Mouse (Mus musculus) liver, embryonic 11.5 days (tissue): ENCODE measurements around the gene Mis12. TPM values are rescaled to one million over a fixed set of nuclear protein-coding genes. Genes with fewer than 3 reads are reported as not detected.

Experiments used
- ATAC-seq: fragments of 200-750 bp; cut with Nextera tagmentation; replicated peaks from 2 replicates; pipeline ENCODE4 v1.8.0; 2017; ENCODE audit warnings: moderate number of reproducible peaks, mild to moderate bottlenecking, moderate TSS enrichment, moderate library complexity; ENCODE audit not compliant: low FRiP score
- DNase-seq: peaks from one replicate; pipeline ENCODE4 v3.0.0-alpha.2; 2017; ENCODE audit warnings: low spot score
- H3K27ac ChIP-seq: fragments of 300-500 bp; sonication (generic); 2 replicates; pipeline ENCODE4 v1.5.1; 2014; ENCODE audit warnings: mild to moderate bottlenecking, low read depth, low read length, control low read depth
- H3K27me3 ChIP-seq: fragments of 300-500 bp; sonication (generic); replicated peaks from 2 replicates; pipeline ENCODE4 v1.6.1; 2014; ENCODE audit warnings: low read length, mixed read lengths; ENCODE audit not compliant: control insufficient read depth, insufficient read depth
- H3K36me3 ChIP-seq: fragments of 300-500 bp; sonication (generic); 2 replicates; pipeline ENCODE4 v1.6.1; 2014; ENCODE audit warnings: mild to moderate bottlenecking, low read length, moderate library complexity, mixed read lengths; ENCODE audit not compliant: control insufficient read depth, insufficient read depth
- H3K4me1 ChIP-seq: fragments of 300-500 bp; sonication (generic); replicated peaks from 2 replicates; pipeline ENCODE4 v1.6.1; 2014; ENCODE audit warnings: low read length, mixed read lengths; ENCODE audit not compliant: control insufficient read depth, insufficient read depth
- H3K4me2 ChIP-seq: fragments of 300-500 bp; sonication (generic); 2 replicates; pipeline ENCODE4 v1.6.1; 2014; ENCODE audit warnings: mild to moderate bottlenecking, control low read depth, moderate library complexity
- H3K4me3 ChIP-seq: fragments of 300-500 bp; sonication (generic); 2 replicates; pipeline ENCODE4 v1.5.1; 2014; ENCODE audit warnings: low read depth, low read length, control low read depth
- H3K9ac ChIP-seq: fragments of 300-500 bp; sonication (generic); 2 replicates; pipeline ENCODE4 v1.6.1; 2014; ENCODE audit warnings: low read depth, low read length, control low read depth
- H3K9me3 ChIP-seq: fragments of 300-500 bp; sonication (generic); 2 replicates; pipeline ENCODE4 v1.6.1; 2016; ENCODE audit warnings: low read length, inconsistent platforms, mixed read lengths; ENCODE audit not compliant: control insufficient read depth
- WGBS: fragments of 180-500 bp; shearing (Covaris S2); extraction: QIAGEN DNeasy Blood & Tissue Kit; methylation state at CpG from one replicate; pipeline ENCODE4 v1.1.7; 2014; 5-methylcytosine and 5-hydroxymethylcytosine counted together
- polyA plus RNA-seq: library from polyadenylated mRNA; unstranded; fragments of >200 nt; fragmentation: Nextera tagmentation; extraction: Ambion mirVana; gene quantifications from 2 replicates; pipeline ENCODE4 v1.2.1, GENCODE M21; 2014

Gene Mis12
- polyA plus RNA-seq, 1 experiment from 2014 or later, result 31.9 TPM

- ATAC-seq (no peak), DNase-seq (no peak)
- WGBS, result 81% methylated on average over 6 of the region's 6 CpGs
- Histone ChIP-seq H3K9ac (peak overlapping the region; percentile 38; the same call in 1 of the 2 replicates), H3K4me3 (no peak overlapping the region), H3K4me1 (peaks cover 12% of the 10 kb centered on the region), H3K27me3 (no peaks in the 10 kb centered on the region), H3K27ac (no peak overlapping the region), H3K36me3 (peaks cover 46% of the 10 kb centered on the region), H3K9me3 (no peaks in the 10 kb centered on the region), H3K4me2 (no peak overlapping the region)
Observed at GRCm38 (mm10) chr11:70980232-70980631, 39.2 kb upstream of the Mis12 start.

GRCm38 (mm10) chr11:70980751-70981510 lies 38.5 kb upstream of the Mis12 start:
- WGBS, result 81% methylated on average over 14 of the region's 14 CpGs
- Histone ChIP-seq H3K4me3 (peak overlapping the region; percentile 86), H3K4me1 (peaks cover 12% of the 10 kb centered on the region), H3K4me2 (peak overlapping the region; percentile 75), H3K27ac (no peak overlapping the region), H3K9me3 (no peaks in the 10 kb centered on the region), H3K27me3 (no peaks in the 10 kb centered on the region), H3K9ac (peak overlapping the region; percentile 85), H3K36me3 (peaks cover 50% of the 10 kb centered on the region)
- DNase-seq, result no peak
- ATAC-seq, result no peak

- Histone ChIP-seq H3K4me2 (peak overlapping the region; percentile 75), H3K4me1 (peaks cover 12% of the 10 kb centered on the region), H3K27me3 (no peaks in the 10 kb centered on the region), H3K4me3 (peak overlapping the region; percentile 86), H3K36me3 (peaks cover 55% of the 10 kb centered on the region), H3K27ac (peak overlapping the region; percentile 58), H3K9ac (peak overlapping the region; percentile 85), H3K9me3 (no peaks in the 10 kb centered on the region)
- no peak for DNase-seq
- no peak for ATAC-seq
- 6% methylated on average over 12 of the region's 12 CpGs for WGBS
Observed at GRCm38 (mm10) chr11:70982030-70982429, 37.4 kb upstream of the Mis12 start.

- DNase-seq (peak; percentile 93), ATAC-seq (peak; percentile 91)
- peak within 1 kb of the TSS; percentile 86 for H3K4me3 ChIP-seq
- no peaks in the 10 kb centered on the region for H3K27me3 ChIP-seq
- H3K9ac ChIP-seq, result peak within 1 kb of the TSS; percentile 85
- WGBS, result under 1% methylated on average over 54 of the region's 64 CpGs
- peak within 1 kb of the TSS; percentile 58 for H3K27ac ChIP-seq
- no peaks in the 10 kb centered on the region for H3K9me3 ChIP-seq
- H3K36me3 ChIP-seq, result peaks cover 54% of the 10 kb centered on the region
- peak within 1 kb of the TSS; percentile 75 for H3K4me2 ChIP-seq
- peaks cover 12% of the 10 kb centered on the region for H3K4me1 ChIP-seq
Observed at GRCm38 (mm10) chr11:70982557-70983228, 36.7 kb upstream of the Mis12 start, which contains the start of gene C1qbp. TSS of gene C1qbp (minus strand) at chr11:70983026.

GRCm38 (mm10) chr11:71001167-71001566 lies 18.2 kb upstream of the Mis12 start:
- ATAC-seq (no peak), DNase-seq (no peak)
- Histone ChIP-seq H3K4me3 (no peak overlapping the region), H3K27ac (no peak overlapping the region), H3K4me2 (no peak overlapping the region), H3K36me3 (peaks cover 22% of the 10 kb centered on the region), H3K9ac (no peak overlapping the region), H3K27me3 (no peaks in the 10 kb centered on the region), H3K9me3 (no peaks in the 10 kb centered on the region), H3K4me1 (peaks cover 11% of the 10 kb centered on the region)
- whole genome bisulfite sequencing, result 88% methylated on average over 4 of the region's 4 CpGs

- Histone ChIP-seq H3K4me3 (peak overlapping the region; percentile 91), H3K9ac (peak overlapping the region; percentile 78), H3K4me1 (peaks cover 11% of the 10 kb centered on the region), H3K4me2 (peak overlapping the region; percentile 94), H3K9me3 (no peaks in the 10 kb centered on the region), H3K27me3 (no peaks in the 10 kb centered on the region), H3K27ac (peak overlapping the region; percentile 74), H3K36me3 (peaks cover 11% of the 10 kb centered on the region)
- ATAC-seq (peak; percentile 79), DNase-seq (no peak)
- under 1% methylated on average over 49 of the region's 49 CpGs for WGBS
Observed at GRCm38 (mm10) chr11:71003611-71004315, 15.6 kb upstream of the Mis12 start.

GRCm38 (mm10) chr11:71004316-71004773 lies 15.1 kb upstream of the Mis12 start, which contains the start of gene Dhx33:
TSS of gene Dhx33 (minus strand) at chr11:71004437.
- peak within 1 kb of the TSS; percentile 91 for H3K4me3 ChIP-seq
- peaks cover 11% of the 10 kb centered on the region for H3K4me1 ChIP-seq
- ATAC-seq (peak; percentile 96), DNase-seq (peak; percentile 97)
- H3K9ac ChIP-seq, result peak within 1 kb of the TSS; percentile 78
- peaks cover 7% of the 10 kb centered on the region for H3K36me3 ChIP-seq
- peak within 1 kb of the TSS; percentile 94 for H3K4me2 ChIP-seq
- under 1% methylated on average over 35 of the region's 35 CpGs for WGBS
- H3K9me3 ChIP-seq, result no peaks in the 10 kb centered on the region
- H3K27me3 ChIP-seq, result no peaks in the 10 kb centered on the region
- H3K27ac ChIP-seq, result peak within 1 kb of the TSS; percentile 74

GRCm38 (mm10) chr11:71005046-71005445 lies 14.4 kb upstream of the Mis12 start:
- Histone ChIP-seq H3K27me3 (no peaks in the 10 kb centered on the region), H3K9ac (0 out of 2 replicates have a peak overlapping the region, but pooled peaks have one; percentile 10), H3K4me2 (peak overlapping the region; percentile 63), H3K4me1 (peaks cover 11% of the 10 kb centered on the region), H3K27ac (no peak overlapping the region), H3K9me3 (no peaks in the 10 kb centered on the region), H3K36me3 (no peaks in the 10 kb centered on the region; the same call in 1 of the 2 replicates), H3K4me3 (peak overlapping the region; percentile 91)
- ATAC-seq (no peak), DNase-seq (no peak)
- 57% methylated on average over 5 of the region's 5 CpGs for WGBS
